Mouse (Mus musculus): ENCODE measurements at regions not wholly inside any gene's neighbourhood (a gene's known extent, or its start where the extent isn't known, plus 50 kb on each side); places are given as distances from the start of the nearest gene placed in this dataset.
"Not testable (repeated sequence)": the region's sequence is repeated elsewhere in the genome, so short reads cannot be mapped to it uniquely, and the experiment has no call there.

- ATAC-seq (ENCODE audit: extremely low read depth, insufficient number of reproducible peaks, low FRiP score, poor library complexity, severe bottlenecking) = no peak
Measured at GRCm38 (mm10) chr9:94169905-94170612, 367.8 kb downstream of the 1190002N15Rik start.

- no peak for ATAC-seq (ENCODE audit: extremely low read depth, insufficient number of reproducible peaks, low FRiP score, poor library complexity, severe bottlenecking)
Measured at GRCm38 (mm10) chr9:94163671-94164070, 374.2 kb downstream of the 1190002N15Rik start.

- no peak for ATAC-seq (ENCODE audit: extremely low read depth, insufficient number of reproducible peaks, low FRiP score, poor library complexity, severe bottlenecking)
Measured at GRCm38 (mm10) chr9:94155581-94155980, 382.3 kb downstream of the 1190002N15Rik start.

GRCm38 (mm10) chr9:94148474-94148873 is 389.4 kb downstream of the 1190002N15Rik start:
- no peak for ATAC-seq (ENCODE audit: extremely low read depth, insufficient number of reproducible peaks, low FRiP score, poor library complexity, severe bottlenecking)

GRCm38 (mm10) chr9:94146787-94147186 is 391.1 kb downstream of the 1190002N15Rik start:
- ATAC-seq (ENCODE audit: extremely low read depth, insufficient number of reproducible peaks, low FRiP score, poor library complexity, severe bottlenecking) = no peak

- no peak for ATAC-seq (ENCODE audit: extremely low read depth, insufficient number of reproducible peaks, low FRiP score, poor library complexity, severe bottlenecking)
Measured at GRCm38 (mm10) chr9:94136444-94136843, 401.4 kb downstream of the 1190002N15Rik start.

- no peak for ATAC-seq (ENCODE audit: extremely low read depth, insufficient number of reproducible peaks, low FRiP score, poor library complexity, severe bottlenecking)
Measured at GRCm38 (mm10) chr9:94133682-94134081, 404.2 kb downstream of the 1190002N15Rik start.

GRCm38 (mm10) chr9:94131367-94131766 is 406.5 kb downstream of the 1190002N15Rik start:
- ATAC-seq (ENCODE audit: extremely low read depth, insufficient number of reproducible peaks, low FRiP score, poor library complexity, severe bottlenecking) = no peak

GRCm38 (mm10) chr9:94116961-94117360 is 420.9 kb downstream of the 1190002N15Rik start:
- no peak for ATAC-seq (ENCODE audit: extremely low read depth, insufficient number of reproducible peaks, low FRiP score, poor library complexity, severe bottlenecking)

GRCm38 (mm10) chr9:94107701-94108100 is 430.2 kb downstream of the 1190002N15Rik start:
- ATAC-seq (ENCODE audit: extremely low read depth, insufficient number of reproducible peaks, low FRiP score, poor library complexity, severe bottlenecking) = not testable (repeated sequence)

GRCm38 (mm10) chr9:94104669-94105068 is 433.2 kb downstream of the 1190002N15Rik start:
- ATAC-seq (ENCODE audit: extremely low read depth, insufficient number of reproducible peaks, low FRiP score, poor library complexity, severe bottlenecking) = no peak

- ATAC-seq (ENCODE audit: extremely low read depth, insufficient number of reproducible peaks, low FRiP score, poor library complexity, severe bottlenecking) = no peak
Measured at GRCm38 (mm10) chr9:94101958-94102357, 435.9 kb downstream of the 1190002N15Rik start.

- ATAC-seq (ENCODE audit: extremely low read depth, insufficient number of reproducible peaks, low FRiP score, poor library complexity, severe bottlenecking) = no peak
Measured at GRCm38 (mm10) chr9:94094800-94095199, 443.1 kb downstream of the 1190002N15Rik start.

- ATAC-seq (ENCODE audit: extremely low read depth, insufficient number of reproducible peaks, low FRiP score, poor library complexity, severe bottlenecking) = no peak
Measured at GRCm38 (mm10) chr9:94091658-94092225, 446.1 kb downstream of the 1190002N15Rik start.

GRCm38 (mm10) chr9:94089759-94090158 is 448.1 kb downstream of the 1190002N15Rik start:
- ATAC-seq (ENCODE audit: extremely low read depth, insufficient number of reproducible peaks, low FRiP score, poor library complexity, severe bottlenecking) = no peak

GRCm38 (mm10) chr9:94083629-94084411 is 454.1 kb downstream of the 1190002N15Rik start:
- ATAC-seq (ENCODE audit: extremely low read depth, insufficient number of reproducible peaks, low FRiP score, poor library complexity, severe bottlenecking) = no peak

- ATAC-seq (ENCODE audit: extremely low read depth, insufficient number of reproducible peaks, low FRiP score, poor library complexity, severe bottlenecking) = no peak
Measured at GRCm38 (mm10) chr9:94074904-94075303, 463.0 kb downstream of the 1190002N15Rik start.

- ATAC-seq (ENCODE audit: extremely low read depth, insufficient number of reproducible peaks, low FRiP score, poor library complexity, severe bottlenecking) = no peak
Measured at GRCm38 (mm10) chr9:94067121-94067520, 470.8 kb downstream of the 1190002N15Rik start.

- no peak for ATAC-seq (ENCODE audit: extremely low read depth, insufficient number of reproducible peaks, low FRiP score, poor library complexity, severe bottlenecking)
Measured at GRCm38 (mm10) chr9:94053229-94053628, 484.7 kb downstream of the 1190002N15Rik start.

- no peak for ATAC-seq (ENCODE audit: extremely low read depth, insufficient number of reproducible peaks, low FRiP score, poor library complexity, severe bottlenecking)
Measured at GRCm38 (mm10) chr9:94047845-94048244, 490.0 kb downstream of the 1190002N15Rik start.

Data from neutrophil, adult 5-6 weeks (primary cell).